Mouse (Mus musculus) olfactory bulb, adult 2 months (tissue): ENCODE data around the gene Coq5. TPM values are rescaled to one million over a fixed set of nuclear protein-coding genes. Genes with fewer than 3 reads are reported as not detected.
A peak's percentile ranks its signal among the peaks of the same experiment; 100 is the strongest.

Source experiments
- H3K27ac ChIP-seq: fragments of 200-500 bp; 2 replicates; pipeline ENCODE4 v1.5.1; 2012; ENCODE audit warnings: low read depth, low read length; ENCODE audit not compliant: insufficient read depth
- H3K4me1 ChIP-seq: fragments of 200-500 bp; 2 replicates; pipeline ENCODE4 v1.6.1; 2012; ENCODE audit warnings: low read length; ENCODE audit not compliant: control insufficient read depth, insufficient read depth
- H3K4me3 ChIP-seq: fragments of 200-500 bp; 2 replicates; pipeline ENCODE4 v1.5.1; 2012; ENCODE audit warnings: mild to moderate bottlenecking, low read depth, low read length, moderate library complexity; ENCODE audit not compliant: insufficient read depth
- CTCF ChIP-seq: fragments of 200-500 bp; IDR thresholded peaks from 2 replicates; pipeline ENCODE4 v1.5.1; 2012; ENCODE audit warnings: low read depth, mild to moderate bottlenecking, low read length, moderate library complexity; ENCODE audit not compliant: insufficient read depth
- POLR2A ChIP-seq: fragments of 200-500 bp; IDR thresholded peaks from 2 replicates; pipeline ENCODE4 v1.6.1; 2012; ENCODE audit warnings: mild to moderate bottlenecking, low read depth, low read length, moderate library complexity; ENCODE audit not compliant: insufficient read depth
- WGBS: fragments of 180-500 bp; shearing (Covaris S2); methylation state at CpG from one replicate; pipeline ENCODE4 v1.1.7; 2018; 5-methylcytosine and 5-hydroxymethylcytosine counted together
- polyA plus RNA-seq: library from polyadenylated mRNA; stranded (reverse); fragments of >200 nt; gene quantifications from 2 replicates; pipeline ENCODE4 v1.2.4, GENCODE M21; 2012; ENCODE audit warnings: low replicate concordance; ENCODE audit not compliant: missing spikeins, insufficient read depth, insufficient read length

Gene Coq5
- polyA plus RNA-seq, 1 experiment, result not detected

- 1% methylated on average over 22 of the region's 22 CpGs for WGBS
- TF ChIP-seq CTCF (0 out of 2 replicates have a peak, but pooled peaks have one; percentile 14), POLR2A (0 out of 2 replicates have a peak, but pooled peaks have one; percentile 44)
- H3K4me3 ChIP-seq, result peak overlapping the region; percentile 45
These were observed 39.8 kb downstream of the Coq5 start for GRCm38 (mm10) chr5:115319004-115319940.

GRCm38 (mm10) chr5:115326256-115326831 is 46.9 kb downstream of the Coq5 start:
- TF ChIP-seq POLR2A, result no peak
- TF ChIP-seq CTCF, result no peak
- H3K4me1 ChIP-seq, result peaks cover 14% of the 10 kb centered on the region
- H3K4me3 ChIP-seq, result peak overlapping the region; percentile 57
- 22% methylated on average over 11 of the region's 11 CpGs for WGBS
- H3K27ac ChIP-seq, result peak overlapping the region; percentile 40

More at GRCm38 (mm10) chr5:115319004-115319940, 39.8 kb downstream of the Coq5 start:
- H3K27ac ChIP-seq, result peak overlapping the region; percentile 87
- H3K4me1 ChIP-seq, result peaks cover 25% of the 10 kb centered on the region

GRCm38 (mm10) chr5:115326875-115327609 is 47.6 kb downstream of the Coq5 start, which contains the start of gene Srsf9:
Gene Srsf9 (plus strand): TSS chr5:115327177.
- under 1% methylated on average over 90 of the region's 97 CpGs for WGBS
- peak; percentile 81 for TF ChIP-seq POLR2A
- no peak for TF ChIP-seq CTCF

GRCm38 (mm10) chr5:115327610-115328548 is 48.4 kb downstream of the Coq5 start:
- Histone ChIP-seq H3K4me3 (peak overlapping the region; percentile 57), H3K4me1 (peaks cover 14% of the 10 kb centered on the region), H3K27ac (0 out of 2 replicates have a peak overlapping the region, but pooled peaks have one; percentile 23)
- TF ChIP-seq CTCF (no peak), POLR2A (no peak)
- WGBS, result under 1% methylated on average over 53 of the region's 55 CpGs

More at GRCm38 (mm10) chr5:115326875-115327609, 47.6 kb downstream of the Coq5 start, which contains the start of gene Srsf9:
- Histone ChIP-seq H3K4me3 (peak within 1 kb of the TSS; percentile 57), H3K4me1 (peaks cover 14% of the 10 kb centered on the region), H3K27ac (peak within 1 kb of the TSS; percentile 95)

- Histone ChIP-seq H3K4me3 (no peak overlapping the region), H3K27ac (no peak overlapping the region), H3K4me1 (peaks cover 14% of the 10 kb centered on the region)
- 62% methylated on average over 9 of the region's 9 CpGs for WGBS
- no peak for TF ChIP-seq POLR2A
- TF ChIP-seq CTCF, result no peak
These were observed 51.5 kb downstream of the Coq5 start for GRCm38 (mm10) chr5:115330955-115331354.

GRCm38 (mm10) chr5:115333626-115334025 is 54.2 kb downstream of the Coq5 start:
- 66% methylated on average over 3 of the region's 3 CpGs for WGBS
- TF ChIP-seq POLR2A, result no peak
- no peak for TF ChIP-seq CTCF
- Histone ChIP-seq H3K27ac (no peak overlapping the region), H3K4me3 (no peak overlapping the region), H3K4me1 (peaks cover 8% of the 10 kb centered on the region)

GRCm38 (mm10) chr5:115340007-115340406 is 60.5 kb downstream of the Coq5 start:
- 14% methylated on average over 7 of the region's 7 CpGs for WGBS
- no peak overlapping the region for H3K4me3 ChIP-seq
- no peak for TF ChIP-seq POLR2A
- TF ChIP-seq CTCF, result no peak

More at GRCm38 (mm10) chr5:115340007-115340406, 60.5 kb downstream of the Coq5 start:
- Histone ChIP-seq H3K4me1 (peaks cover 2% of the 10 kb centered on the region), H3K27ac (no peak overlapping the region)
